Mouse (Mus musculus): Measurements from ENCODE around the gene Umad1. TPM values are rescaled to one million over a fixed set of nuclear protein-coding genes. Genes with fewer than 3 reads are reported as not detected.

Umad1 gene
- polyA plus RNA-seq, 1 experiment from 2014 or later, result 15.0 TPM

DNA sequence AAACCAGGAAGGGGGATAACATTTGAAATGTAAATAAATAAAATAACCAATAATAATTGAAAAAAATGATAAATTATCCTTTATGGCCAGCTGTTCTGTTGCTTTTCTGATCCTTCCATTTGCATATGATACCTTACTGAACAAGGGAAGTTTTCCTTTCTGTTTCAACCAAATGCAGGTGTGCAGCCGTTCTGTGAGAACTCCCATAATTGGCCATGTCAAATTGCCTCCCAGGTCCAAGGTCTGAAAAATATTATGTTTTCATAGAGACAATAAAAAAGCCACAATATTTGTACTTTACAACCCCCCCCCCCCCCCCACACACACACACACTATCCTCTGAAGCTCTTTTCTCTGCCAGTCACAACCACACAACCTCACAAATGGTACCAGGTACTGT is 206.3 kb downstream of the Umad1 start:
- H3K4me2 ChIP-seq, result no peak overlapping the region
- WGBS, result 49% methylated on average over 1 of the region's 1 CpGs
- H3K36me3 ChIP-seq, result no peaks in the 10 kb centered on the region
- H3K9me3 ChIP-seq, result no peaks in the 10 kb centered on the region
- no peaks in the 10 kb centered on the region for H3K4me1 ChIP-seq
- no peak overlapping the region for H3K9ac ChIP-seq
- H3K27me3 ChIP-seq, result no peaks in the 10 kb centered on the region
- no peak overlapping the region for H3K4me3 ChIP-seq
- ATAC-seq (ENCODE audit: insufficient number of reproducible peaks, insufficient read depth, low FRiP score, low TSS enrichment, low read depth), result no peak
- no peak overlapping the region for H3K27ac ChIP-seq

DNA sequence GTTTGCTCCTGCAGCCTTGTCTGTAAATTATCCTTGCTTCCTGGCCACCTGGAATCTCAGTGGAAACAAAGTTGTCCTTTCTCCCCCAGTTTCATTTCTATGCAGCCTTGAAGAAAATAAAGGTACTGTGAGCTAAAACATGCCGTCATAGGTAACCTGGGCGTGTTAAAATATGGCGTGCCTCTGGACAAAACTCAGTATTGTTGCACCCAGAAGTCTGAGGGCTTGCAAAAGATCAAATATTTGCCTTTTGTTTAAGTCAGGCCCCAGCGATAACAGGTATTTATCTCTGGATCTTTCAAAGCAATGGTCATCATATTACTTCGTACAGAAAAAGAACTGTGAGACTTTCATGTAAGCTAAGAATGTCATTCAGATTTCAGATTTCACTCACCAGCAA is 206.9 kb downstream of the Umad1 start:
- H3K4me2 ChIP-seq, result no peak overlapping the region
- no peak overlapping the region for H3K4me3 ChIP-seq
- H3K36me3 ChIP-seq, result no peaks in the 10 kb centered on the region
- no peaks in the 10 kb centered on the region for H3K9me3 ChIP-seq
- WGBS, result 67% methylated on average over 5 of the region's 5 CpGs
- no peak overlapping the region for H3K9ac ChIP-seq
- no peak overlapping the region for H3K27ac ChIP-seq
- H3K27me3 ChIP-seq, result no peaks in the 10 kb centered on the region
- ATAC-seq (ENCODE audit: insufficient number of reproducible peaks, insufficient read depth, low FRiP score, low TSS enrichment, low read depth), result no peak
- H3K4me1 ChIP-seq, result no peaks in the 10 kb centered on the region

- Histone ChIP-seq H3K36me3 (no peaks in the 10 kb centered on the region), H3K4me3 (no peak overlapping the region), H3K4me1 (no peaks in the 10 kb centered on the region), H3K27ac (no peak overlapping the region), H3K27me3 (no peaks in the 10 kb centered on the region), H3K9ac (no peak overlapping the region), H3K4me2 (no peak overlapping the region), H3K9me3 (no peaks in the 10 kb centered on the region)
- WGBS, result 53% methylated on average over 10 of the region's 10 CpGs
- no peak for ATAC-seq (ENCODE audit: insufficient number of reproducible peaks, insufficient read depth, low FRiP score, low TSS enrichment, low read depth)
Observed at GRCm38 (mm10) chr6:8467667-8468337, 208.7 kb downstream of the Umad1 start.

- Histone ChIP-seq H3K27me3 (no peaks in the 10 kb centered on the region), H3K4me2 (no peak overlapping the region)
Observed at GRCm38 (mm10) chr6:8469918-8470317, 210.8 kb downstream of the Umad1 start.

GRCm38 (mm10) chr6:8472125-8472524 is 213.0 kb downstream of the Umad1 start:
- no peaks in the 10 kb centered on the region for H3K4me1 ChIP-seq
- H3K36me3 ChIP-seq, result no peaks in the 10 kb centered on the region
- no peak overlapping the region for H3K4me3 ChIP-seq
- H3K27me3 ChIP-seq, result no peaks in the 10 kb centered on the region
- no peak overlapping the region for H3K27ac ChIP-seq
- no peaks in the 10 kb centered on the region for H3K9me3 ChIP-seq
- no peak overlapping the region for H3K9ac ChIP-seq
- WGBS, result 94% methylated on average over 3 of the region's 3 CpGs
- no peak for ATAC-seq (ENCODE audit: insufficient number of reproducible peaks, insufficient read depth, low FRiP score, low TSS enrichment, low read depth)
- H3K4me2 ChIP-seq, result no peak overlapping the region

More at GRCm38 (mm10) chr6:8469918-8470317, 210.8 kb downstream of the Umad1 start:
- ATAC-seq (ENCODE audit: insufficient number of reproducible peaks, insufficient read depth, low FRiP score, low TSS enrichment, low read depth), result no peak
- 86% methylated on average over 3 of the region's 3 CpGs for WGBS
- no peaks in the 10 kb centered on the region for H3K36me3 ChIP-seq
- no peaks in the 10 kb centered on the region for H3K4me1 ChIP-seq
- H3K27ac ChIP-seq, result no peak overlapping the region
- no peak overlapping the region for H3K9ac ChIP-seq
- no peaks in the 10 kb centered on the region for H3K9me3 ChIP-seq
- no peak overlapping the region for H3K4me3 ChIP-seq

GRCm38 (mm10) chr6:8472915-8473314 is 213.8 kb downstream of the Umad1 start:
- ATAC-seq (ENCODE audit: insufficient number of reproducible peaks, insufficient read depth, low FRiP score, low TSS enrichment, low read depth), result no peak
- H3K36me3 ChIP-seq, result no peaks in the 10 kb centered on the region
- H3K9ac ChIP-seq, result no peak overlapping the region
- 80% methylated on average over 5 of the region's 5 CpGs for WGBS
- H3K4me2 ChIP-seq, result no peak overlapping the region
- no peak overlapping the region for H3K27ac ChIP-seq
- H3K4me3 ChIP-seq, result no peak overlapping the region
- no peaks in the 10 kb centered on the region for H3K27me3 ChIP-seq
- no peaks in the 10 kb centered on the region for H3K4me1 ChIP-seq
- no peaks in the 10 kb centered on the region for H3K9me3 ChIP-seq

DNA sequence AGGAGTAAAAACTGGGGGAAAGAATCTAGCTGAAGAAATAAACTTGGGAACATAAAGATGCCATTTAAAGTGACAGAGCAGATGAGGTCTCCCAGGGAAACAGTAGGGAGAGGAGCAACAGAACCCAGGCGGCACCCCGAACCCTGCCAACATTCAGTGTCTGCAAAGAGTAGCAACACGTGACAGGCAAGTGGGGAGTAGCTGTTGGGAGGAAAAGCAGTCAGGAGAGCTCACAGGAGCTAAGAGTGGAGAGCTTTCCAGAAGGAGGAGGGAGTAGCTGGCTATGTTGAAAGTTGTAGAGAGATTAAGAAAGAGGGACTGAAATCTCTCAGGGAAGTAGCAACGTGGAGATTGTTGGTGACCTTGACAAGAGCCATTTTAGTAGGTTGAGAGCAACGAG is 214.4 kb downstream of the Umad1 start:
- Histone ChIP-seq H3K4me3 (no peak overlapping the region), H3K27ac (no peak overlapping the region), H3K36me3 (no peaks in the 10 kb centered on the region), H3K27me3 (no peaks in the 10 kb centered on the region), H3K9me3 (no peaks in the 10 kb centered on the region), H3K9ac (no peak overlapping the region), H3K4me1 (no peaks in the 10 kb centered on the region), H3K4me2 (no peak overlapping the region)
- ATAC-seq (ENCODE audit: insufficient number of reproducible peaks, insufficient read depth, low FRiP score, low TSS enrichment, low read depth), result no peak
- 68% methylated on average over 5 of the region's 5 CpGs for WGBS

GRCm38 (mm10) chr6:8474316-8474715 is 215.2 kb downstream of the Umad1 start:
- no peak overlapping the region for H3K4me3 ChIP-seq
- no peak overlapping the region for H3K4me2 ChIP-seq
- no peak overlapping the region for H3K27ac ChIP-seq
- no peaks in the 10 kb centered on the region for H3K4me1 ChIP-seq
- no peak for ATAC-seq (ENCODE audit: insufficient number of reproducible peaks, insufficient read depth, low FRiP score, low TSS enrichment, low read depth)
- H3K27me3 ChIP-seq, result no peaks in the 10 kb centered on the region
- H3K9me3 ChIP-seq, result no peaks in the 10 kb centered on the region
- no peaks in the 10 kb centered on the region for H3K36me3 ChIP-seq
- H3K9ac ChIP-seq, result no peak overlapping the region
- WGBS, result 76% methylated on average over 3 of the region's 3 CpGs

- Histone ChIP-seq H3K27me3 (no peaks in the 10 kb centered on the region), H3K36me3 (no peaks in the 10 kb centered on the region), H3K4me2 (no peak overlapping the region), H3K9me3 (no peaks in the 10 kb centered on the region), H3K4me1 (no peaks in the 10 kb centered on the region), H3K4me3 (no peak overlapping the region), H3K9ac (no peak overlapping the region), H3K27ac (no peak overlapping the region)
- 86% methylated on average over 4 of the region's 4 CpGs for WGBS
- no peak for ATAC-seq (ENCODE audit: insufficient number of reproducible peaks, insufficient read depth, low FRiP score, low TSS enrichment, low read depth)
Observed at GRCm38 (mm10) chr6:8474820-8475219, 215.7 kb downstream of the Umad1 start.

DNA sequence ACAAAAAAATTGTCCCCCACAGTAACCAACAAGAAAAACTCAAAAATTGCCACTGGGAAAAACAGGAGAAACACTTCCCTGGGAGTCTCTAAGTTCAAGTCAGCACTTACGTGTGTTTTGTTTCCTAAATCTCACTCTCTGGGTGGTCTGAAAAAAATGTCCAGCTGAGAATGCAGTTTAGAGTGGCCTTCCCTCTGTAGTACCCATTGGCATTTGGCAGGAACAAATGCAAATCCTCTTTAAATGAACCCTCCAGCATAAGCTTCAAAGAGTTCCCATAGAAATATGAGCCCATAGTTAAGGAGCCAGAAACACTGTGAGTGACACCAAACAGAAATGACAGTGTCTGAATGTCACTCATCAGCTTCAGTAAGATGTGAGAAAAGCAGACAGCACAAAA is 220.1 kb downstream of the Umad1 start:
- no peak for ATAC-seq (ENCODE audit: insufficient number of reproducible peaks, insufficient read depth, low FRiP score, low TSS enrichment, low read depth)
- no peaks in the 10 kb centered on the region for H3K4me1 ChIP-seq
- H3K9ac ChIP-seq, result no peak overlapping the region
- no peaks in the 10 kb centered on the region for H3K9me3 ChIP-seq
- no peak overlapping the region for H3K27ac ChIP-seq
- no peaks in the 10 kb centered on the region for H3K36me3 ChIP-seq
- H3K27me3 ChIP-seq, result no peaks in the 10 kb centered on the region
- H3K4me2 ChIP-seq, result no peak overlapping the region
- H3K4me3 ChIP-seq, result no peak overlapping the region
- 22% methylated on average over 1 of the region's 1 CpGs for WGBS

DNA sequence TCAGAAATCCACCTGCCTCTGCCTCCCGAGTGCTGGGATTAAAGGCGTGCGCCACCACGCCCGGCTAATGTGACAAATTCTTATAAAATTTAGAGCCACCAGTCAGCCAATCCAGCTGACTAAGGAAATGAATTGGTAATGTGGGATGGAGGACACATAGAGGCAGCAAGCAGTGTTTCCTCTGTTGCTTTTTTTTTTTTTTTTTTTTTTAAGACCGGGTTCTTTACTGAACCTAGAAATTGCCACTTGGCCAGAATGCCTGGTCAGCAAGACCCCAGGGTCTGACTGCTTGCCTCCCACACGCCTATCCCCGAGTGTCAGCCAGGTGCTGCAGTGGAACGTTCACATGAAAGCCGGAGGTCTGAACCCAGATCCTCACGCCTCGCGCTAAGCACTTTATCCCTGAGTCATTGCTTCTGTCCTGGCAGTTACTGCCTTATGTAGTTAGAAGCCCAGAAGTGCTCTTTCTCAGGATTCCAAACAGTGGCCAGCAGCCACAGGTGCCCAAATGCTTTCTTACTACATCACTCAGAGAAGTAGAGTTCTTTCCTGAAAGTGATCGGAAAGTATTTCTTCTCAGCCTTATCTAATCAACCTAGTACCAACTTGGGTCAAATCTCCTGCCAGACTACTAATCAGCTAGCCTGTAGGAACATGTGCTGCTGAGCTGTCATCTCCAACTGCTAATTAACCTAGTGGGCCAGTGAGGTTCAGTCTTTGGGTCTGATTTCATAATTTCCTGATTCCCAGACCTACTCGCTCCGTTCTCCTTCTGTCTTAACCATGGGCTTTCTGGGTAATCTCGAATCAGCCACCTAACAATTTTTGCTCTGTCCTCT is 225.6 kb downstream of the Umad1 start:
- H3K27ac ChIP-seq, result no peak overlapping the region
- 90% methylated on average over 17 of the region's 17 CpGs for WGBS
- no peaks in the 10 kb centered on the region for H3K36me3 ChIP-seq
- H3K4me1 ChIP-seq, result no peaks in the 10 kb centered on the region
- no peaks in the 10 kb centered on the region for H3K27me3 ChIP-seq
- no peak for ATAC-seq (ENCODE audit: insufficient number of reproducible peaks, insufficient read depth, low FRiP score, low TSS enrichment, low read depth)
- no peaks in the 10 kb centered on the region for H3K9me3 ChIP-seq
- H3K4me3 ChIP-seq, result no peak overlapping the region
- H3K9ac ChIP-seq, result no peak overlapping the region
- H3K4me2 ChIP-seq, result no peak overlapping the region

All from embryonic facial prominence, embryonic 13.5 days (tissue).